Mouse (Mus musculus): ENCODE measurements around the gene Enox1. TPM values are rescaled to one million over a fixed set of nuclear protein-coding genes. Genes with fewer than 3 reads are reported as not detected.
A peak's percentile ranks its signal among the peaks of the same experiment; 100 is the strongest.

Gene Enox1
- total RNA-seq, 4 experiments from 2014 or later = 0.31 to 1.0 (median 0.69) TPM

DNA sequence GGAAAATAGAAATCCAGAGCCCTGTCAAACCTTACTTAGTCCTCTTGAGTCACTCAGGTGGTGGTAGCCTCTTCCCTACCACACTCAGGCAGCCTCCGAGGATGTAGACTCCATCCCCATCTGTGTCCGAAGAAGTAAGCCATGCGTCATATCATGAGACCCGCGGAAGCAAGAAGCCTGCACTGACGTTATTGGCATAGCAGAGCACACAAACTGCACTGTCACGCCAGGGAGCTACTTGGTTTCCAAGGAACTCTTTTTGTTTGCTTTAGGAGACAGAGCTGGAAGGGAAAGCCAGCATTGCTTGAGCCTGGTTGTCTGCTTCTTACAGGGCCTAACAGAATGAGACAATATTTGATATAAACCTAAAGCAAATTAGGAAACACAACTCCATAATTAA, 284.2 kb downstream of the Enox1 start:
- DNase-seq (ENCODE audit: low spot score in 2 of 2) = no peak

DNA sequence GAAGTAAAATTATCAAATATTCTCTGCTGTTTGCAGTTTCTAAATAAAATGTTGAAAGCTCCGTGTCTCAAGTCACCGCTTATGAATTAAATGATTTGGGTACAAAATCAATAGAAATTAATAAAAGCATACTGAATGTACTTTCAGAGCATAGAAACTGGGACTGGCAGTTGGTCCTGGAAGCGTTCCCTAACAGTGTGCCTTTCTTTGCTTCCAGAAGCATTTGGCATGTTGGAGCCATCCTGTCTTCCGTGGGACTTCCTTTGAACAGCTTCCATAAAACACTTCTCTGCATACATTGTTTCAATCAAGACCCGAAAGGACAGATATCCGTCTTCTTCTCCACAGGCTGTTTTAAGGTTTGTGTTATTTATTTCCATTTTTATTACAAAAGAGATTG, 285.0 kb downstream of the Enox1 start:
- DNase-seq (ENCODE audit: low spot score in 2 of 2) = no peak

DNA sequence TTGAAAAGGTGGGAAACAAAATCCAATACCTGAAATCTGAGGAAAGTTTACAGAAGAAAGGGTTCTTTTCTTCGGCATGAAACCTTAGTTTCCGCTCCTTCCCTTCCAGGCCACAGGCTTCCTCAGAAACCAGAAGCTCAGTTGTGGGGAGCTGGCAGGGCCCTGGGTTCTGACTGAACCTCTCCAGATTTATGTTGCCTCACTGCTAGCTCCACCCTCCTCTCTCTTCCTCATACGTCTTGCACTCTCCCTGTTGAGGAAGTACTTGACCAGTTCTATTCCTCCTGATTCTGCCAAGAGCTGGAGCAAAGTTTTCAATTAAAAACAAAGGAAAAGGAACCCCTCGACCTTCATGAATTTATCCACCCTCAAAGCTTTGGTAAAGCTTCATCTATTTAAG, 291.4 kb downstream of the Enox1 start:
- no peak for DNase-seq (ENCODE audit: low spot score in 2 of 2)

DNA sequence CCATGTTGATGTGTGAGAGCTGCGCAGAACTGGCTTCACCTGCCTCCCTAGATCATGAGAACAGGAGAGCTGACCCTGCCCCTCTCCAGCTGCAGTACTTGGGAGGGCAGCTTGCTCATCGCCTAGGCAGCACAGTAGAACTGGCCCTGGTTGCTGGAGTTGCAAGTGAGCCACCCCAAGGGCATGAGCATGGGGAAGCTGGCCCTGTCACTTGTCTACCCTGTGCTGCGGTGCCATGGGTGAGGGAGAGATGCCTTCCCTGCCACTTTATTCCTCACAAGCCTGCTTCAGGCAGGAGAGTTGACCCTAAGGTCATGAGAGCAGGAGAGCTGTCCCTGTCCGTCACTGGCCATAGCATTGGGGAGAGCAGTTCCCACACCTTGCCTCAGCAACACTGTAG, 295.4 kb downstream of the Enox1 start:
- DNase-seq (ENCODE audit: low spot score in 2 of 2) = no peak

DNA sequence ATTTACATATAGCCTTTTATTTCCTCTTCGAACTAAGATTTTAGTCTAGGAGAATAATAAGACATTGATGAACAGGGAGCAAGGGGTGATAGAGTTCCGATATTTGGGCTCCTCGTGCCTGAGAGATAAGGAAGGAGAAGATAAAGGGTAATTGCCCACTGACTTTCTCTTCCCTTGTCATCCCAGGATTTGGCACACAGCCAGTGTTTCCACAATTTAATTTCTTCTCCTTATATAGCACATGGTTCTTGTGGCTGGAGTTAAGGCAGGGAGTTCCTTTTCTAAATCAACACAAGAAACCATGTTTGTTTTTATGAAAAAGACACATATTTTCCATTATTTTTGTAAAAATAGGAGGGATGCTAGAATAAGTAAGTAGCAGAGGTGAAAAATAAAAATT, 299.5 kb downstream of the Enox1 start:
- no peak for DNase-seq (ENCODE audit: low spot score in 2 of 2)

DNA sequence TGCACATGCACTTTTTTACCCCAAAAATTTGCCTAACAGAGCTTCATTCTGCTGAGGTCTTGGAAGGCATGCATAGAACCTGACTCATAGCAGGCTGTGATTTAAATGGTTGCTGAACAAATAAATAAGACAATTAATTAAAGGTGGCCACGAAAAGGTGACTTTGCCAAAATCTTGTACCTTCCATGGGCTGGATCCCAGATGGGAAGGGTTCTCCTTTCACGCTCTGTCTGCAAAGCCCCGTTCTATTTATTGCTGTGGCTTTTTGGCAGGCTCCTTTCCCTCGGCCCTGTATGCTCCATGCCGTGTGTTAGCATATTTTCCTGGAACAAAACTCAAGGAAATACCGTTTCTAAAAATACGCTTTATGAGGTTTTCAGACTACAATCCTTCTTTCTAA, 300.3 kb downstream of the Enox1 start:
- DNase-seq (ENCODE audit: low spot score in 2 of 2) = no peak

DNA sequence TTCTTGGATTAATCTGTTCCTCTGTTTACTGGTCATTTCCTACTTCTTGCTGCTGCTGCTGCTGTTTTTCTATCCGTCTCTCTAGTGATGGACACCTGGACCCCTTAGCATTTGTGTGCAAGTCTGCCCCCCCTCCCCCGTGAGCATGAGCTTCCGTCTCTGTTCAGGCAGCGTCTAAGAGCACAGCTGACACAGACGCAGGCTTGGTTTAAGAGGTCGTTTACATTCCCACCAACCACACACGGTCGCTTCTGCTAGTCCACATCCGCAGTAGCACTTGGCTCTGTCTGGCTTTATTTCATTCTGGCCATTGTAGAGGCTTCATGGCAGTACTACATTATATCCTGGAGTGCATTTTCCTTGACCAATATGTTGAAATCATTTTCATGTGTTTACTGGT, 301.7 kb downstream of the Enox1 start:
- DNase-seq (ENCODE audit: low spot score in 2 of 2) = no peak

DNA sequence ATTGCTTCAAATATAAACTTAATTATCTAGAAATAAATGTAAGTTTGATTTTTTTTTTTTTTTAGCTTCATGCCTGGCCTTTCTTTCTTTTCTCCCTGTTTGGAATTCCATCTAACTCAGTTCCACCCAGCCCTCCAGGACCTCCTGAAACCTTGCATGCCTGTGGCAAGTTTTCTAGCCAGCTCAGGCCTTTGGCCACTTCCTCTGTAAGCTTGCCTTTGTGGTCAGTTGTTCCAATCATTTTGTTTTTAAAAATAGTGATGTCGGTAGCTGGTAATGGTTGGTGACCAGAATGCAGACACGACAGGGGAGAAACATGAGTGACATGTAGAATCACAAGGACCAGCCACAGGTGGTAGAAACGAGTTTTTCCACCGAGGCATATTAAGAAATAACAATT, 307.4 kb downstream of the Enox1 start:
- DNase-seq (ENCODE audit: low spot score in 2 of 2) = no peak

DNA sequence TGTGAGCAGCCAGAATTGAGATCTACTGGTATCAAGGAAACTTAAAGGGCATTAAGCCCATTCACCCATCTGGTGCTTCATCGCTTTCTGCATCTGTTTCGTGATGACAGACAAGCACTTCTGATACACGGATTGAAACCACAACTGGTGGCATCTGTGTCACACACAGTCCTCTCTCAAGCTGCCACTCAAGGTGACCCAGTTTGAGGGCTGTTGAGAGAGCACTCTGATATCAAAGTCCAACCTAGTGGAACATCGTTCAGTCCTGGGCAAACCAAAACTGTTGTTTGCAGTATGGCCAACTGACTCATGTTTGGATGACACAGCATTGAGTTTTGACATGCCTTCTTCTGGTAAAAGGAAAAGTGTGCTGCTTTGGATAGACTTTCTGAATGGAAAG, 308.2 kb downstream of the Enox1 start:
- no peak for DNase-seq (ENCODE audit: low spot score in 2 of 2)

DNA sequence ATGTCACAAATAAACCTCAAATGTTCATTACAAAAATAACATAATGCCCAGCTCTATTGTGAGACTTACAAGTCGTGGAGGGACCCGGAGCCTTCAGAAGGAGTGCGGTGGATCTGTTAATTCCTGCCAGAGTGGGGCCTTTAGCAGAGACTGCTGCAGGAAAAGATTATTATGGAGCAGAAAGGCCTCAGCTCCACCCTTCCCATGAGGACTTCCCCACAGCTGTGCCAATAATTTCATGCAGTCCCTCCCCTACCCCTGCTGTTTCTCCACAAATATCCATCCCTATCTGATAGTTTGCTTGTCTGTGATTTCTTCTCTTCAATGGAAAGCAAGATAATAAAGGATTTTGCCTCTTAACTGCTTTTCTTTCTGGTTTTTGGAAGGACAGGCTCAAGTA, 314.0 kb downstream of the Enox1 start:
- no peak for DNase-seq (ENCODE audit: low spot score in 2 of 2)

DNA sequence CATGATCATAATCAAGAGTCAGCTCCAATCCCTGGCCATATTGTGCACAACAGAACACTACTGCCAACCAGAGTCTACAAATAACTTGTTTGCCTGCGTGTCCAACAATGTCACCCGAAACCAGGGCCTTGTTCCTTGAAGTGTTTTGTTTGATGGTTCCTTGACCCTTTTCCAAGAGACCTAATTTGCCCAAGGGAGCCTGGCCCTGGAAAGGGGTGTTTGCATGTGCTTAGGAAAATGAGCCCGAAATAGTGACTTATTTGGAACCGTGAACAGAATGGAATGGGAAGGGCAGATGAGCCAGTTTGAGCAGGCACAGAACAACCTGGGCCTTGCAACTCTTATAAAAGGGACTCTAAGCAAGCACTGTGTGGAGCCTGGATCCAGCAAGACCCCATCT, 316.9 kb downstream of the Enox1 start:
- DNase-seq (ENCODE audit: low spot score in 2 of 2) = no peak

DNA sequence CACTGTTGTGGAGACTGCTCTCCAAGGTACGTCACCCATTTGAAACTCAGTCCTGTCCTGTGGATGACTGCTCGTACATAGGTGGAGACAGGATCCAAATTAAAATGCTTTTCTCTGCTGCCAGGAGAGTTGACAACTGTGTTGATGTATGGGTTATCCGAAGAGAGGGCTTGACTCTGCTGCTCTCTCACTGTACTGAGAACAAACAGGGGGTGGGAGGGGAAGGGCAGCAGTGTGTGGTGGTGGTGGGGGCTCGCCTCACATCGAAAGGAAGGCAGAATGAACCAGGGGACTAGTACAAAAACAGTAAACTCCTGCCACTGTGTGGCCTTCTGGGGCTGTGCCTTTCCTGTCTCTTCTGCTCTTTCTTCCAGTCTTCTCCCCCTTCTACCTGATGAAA, 317.5 kb downstream of the Enox1 start:
- no peak for DNase-seq (ENCODE audit: low spot score in 2 of 2)

DNA sequence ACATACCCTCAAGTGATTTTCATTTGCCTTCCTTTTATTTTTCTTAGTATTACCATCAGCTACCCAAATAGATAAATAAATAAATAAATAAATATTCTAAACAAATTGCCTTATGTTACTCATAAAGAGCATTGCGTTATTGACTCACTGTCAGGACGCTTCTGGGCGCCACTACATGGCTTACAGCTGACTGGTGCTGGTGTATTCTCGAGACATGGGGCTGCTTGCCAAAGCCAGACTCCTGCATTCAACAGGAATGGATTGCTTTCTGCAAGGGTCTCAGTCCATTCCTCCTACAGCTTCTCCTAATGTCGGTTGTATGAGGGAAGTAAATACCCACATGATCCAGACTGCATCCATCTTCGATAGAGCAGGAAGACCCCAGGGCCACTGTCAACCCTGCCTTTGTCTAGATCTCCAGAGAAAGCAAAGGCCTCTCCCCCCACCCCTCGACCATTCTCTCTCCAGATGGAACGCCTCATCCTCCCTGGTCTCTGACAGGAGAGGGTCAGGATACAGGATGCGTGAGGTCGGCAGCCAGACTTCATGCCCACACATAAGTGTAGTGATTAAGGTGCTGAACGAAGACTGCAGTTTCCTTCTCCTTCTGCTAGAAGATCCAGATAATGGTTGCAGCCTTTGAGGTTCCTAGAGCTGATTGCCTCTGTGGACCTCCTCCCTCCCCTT, 318.7 kb downstream of the Enox1 start:
- DNase-seq (ENCODE audit: low spot score in 2 of 2) = no peak

DNA sequence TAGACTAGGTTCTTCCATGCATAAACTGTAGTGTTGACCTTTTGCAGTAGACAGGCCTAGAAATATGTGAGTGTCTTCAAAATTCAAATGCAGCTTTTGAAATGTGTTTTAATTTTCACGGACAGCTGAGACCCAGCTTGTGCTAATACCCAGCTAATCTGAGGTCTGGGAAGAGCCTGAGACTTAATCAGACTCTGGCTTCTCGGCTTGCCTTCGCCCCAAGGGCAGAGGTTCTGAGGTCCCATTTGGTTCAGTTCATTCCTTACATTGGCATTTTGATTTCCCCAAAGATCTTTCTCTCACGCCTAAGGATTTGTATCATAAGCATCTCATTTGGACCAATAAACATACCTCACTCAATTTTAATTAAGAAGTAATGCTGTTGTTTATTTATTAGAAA, 321.1 kb downstream of the Enox1 start:
- no peak for DNase-seq (ENCODE audit: low spot score in 2 of 2)

DNA sequence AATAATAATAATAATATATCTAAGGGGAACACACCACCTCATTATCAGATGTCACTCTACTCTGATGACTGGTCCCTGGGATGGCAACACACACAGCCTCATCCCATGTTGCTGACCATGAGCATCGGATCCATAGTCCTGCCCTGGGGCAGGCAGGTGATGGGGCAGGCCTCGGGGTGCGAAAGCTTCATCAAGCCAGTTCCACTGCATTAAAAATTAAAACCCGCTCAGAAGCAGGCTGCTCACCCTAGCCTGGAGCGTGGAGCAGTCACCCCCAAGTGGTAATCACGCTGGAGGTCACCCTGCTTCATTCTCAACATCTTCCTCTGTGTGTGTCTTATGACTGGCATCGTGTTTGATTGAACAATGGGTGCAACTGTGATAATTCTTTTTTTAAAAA, 321.6 kb downstream of the Enox1 start:
- DNase-seq (ENCODE audit: low spot score in 2 of 2) = no peak

DNA sequence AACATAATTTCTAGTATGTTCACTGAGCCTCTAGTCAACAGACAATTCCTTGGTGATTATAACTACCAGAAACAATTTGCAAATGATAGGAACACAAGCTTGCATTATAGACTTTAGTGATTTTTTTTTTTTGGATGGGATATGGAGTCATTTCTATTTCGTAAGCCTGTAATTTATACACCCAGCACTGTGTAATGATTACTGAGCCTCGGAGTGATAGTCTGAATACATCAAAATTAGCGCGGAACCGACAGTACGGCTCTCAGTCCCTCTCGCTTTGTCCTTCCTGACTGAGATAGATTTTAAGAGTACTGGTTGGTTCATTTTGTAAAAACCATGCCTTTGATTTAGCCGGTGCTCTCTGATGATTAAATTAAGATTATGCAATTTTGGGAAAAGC, 322.1 kb downstream of the Enox1 start:
- DNase-seq (ENCODE audit: low spot score in 2 of 2) = no peak

DNA sequence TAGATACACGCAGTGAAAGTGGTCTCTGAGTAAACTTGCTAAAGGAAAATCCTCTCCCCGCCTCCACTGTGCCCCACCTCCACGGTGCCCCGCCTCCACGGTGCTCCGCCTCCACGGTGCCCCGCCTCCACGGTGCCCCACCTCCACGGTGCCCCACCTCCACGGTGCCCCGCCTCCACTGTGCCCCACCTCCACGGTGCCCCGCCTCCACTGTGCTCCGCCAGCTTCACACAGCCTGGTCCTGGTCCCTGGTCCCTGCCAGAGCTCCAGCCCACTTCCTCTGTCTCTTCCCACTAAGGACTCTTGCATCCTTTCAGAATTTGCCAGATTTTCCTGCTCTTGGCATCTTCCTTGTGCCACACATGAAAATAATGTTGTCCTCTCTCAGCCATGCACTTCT, 326.5 kb downstream of the Enox1 start:
- no peak for DNase-seq (ENCODE audit: low spot score in 2 of 2)

DNA sequence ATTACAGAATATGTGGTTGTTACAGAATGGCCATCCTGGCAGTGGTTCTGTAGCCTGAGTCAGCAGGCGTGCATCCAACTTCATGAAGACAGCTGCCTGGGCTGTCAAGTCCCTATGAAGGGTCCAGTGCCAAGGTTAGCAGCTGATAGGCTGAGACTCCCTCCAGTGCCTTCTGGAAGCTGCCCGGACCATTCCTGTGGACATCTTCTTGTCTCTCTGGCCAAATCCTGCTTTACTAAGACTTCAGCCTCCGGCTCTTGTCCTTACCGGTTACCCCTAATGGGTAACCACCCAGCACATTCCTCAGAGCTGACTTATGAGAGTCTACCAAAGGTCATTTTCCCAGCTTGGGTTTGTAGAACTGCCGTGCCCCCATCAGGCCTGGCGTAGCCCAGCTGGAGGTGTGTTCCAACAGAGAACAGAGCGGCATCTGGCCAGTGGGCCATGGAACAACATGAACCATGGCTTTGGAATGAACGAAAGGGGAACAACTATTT, 328.4 kb downstream of the Enox1 start:
- DNase-seq (ENCODE audit: low spot score in 2 of 2) = peak; percentile 77 to 86

DNA sequence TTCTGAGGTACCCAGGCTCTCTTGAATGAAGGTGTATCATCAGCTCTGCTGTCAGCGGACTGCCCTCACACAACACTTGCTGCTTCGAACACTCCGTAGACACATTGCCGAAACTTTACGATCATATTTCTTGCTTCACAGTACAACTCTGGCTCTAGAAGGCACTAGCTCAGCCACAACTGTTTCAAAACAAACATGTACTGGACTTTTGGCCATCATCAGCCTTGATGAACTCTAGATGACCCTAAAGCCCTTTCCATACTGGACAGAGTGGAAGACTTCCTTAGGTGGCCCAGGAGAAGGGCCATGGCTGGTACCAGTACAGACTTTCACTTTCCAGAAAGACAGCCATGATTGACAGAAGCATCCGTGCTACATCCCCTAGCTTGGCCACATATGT, 334.1 kb downstream of the Enox1 start:
- no peak for DNase-seq (ENCODE audit: low spot score in 2 of 2)

DNA sequence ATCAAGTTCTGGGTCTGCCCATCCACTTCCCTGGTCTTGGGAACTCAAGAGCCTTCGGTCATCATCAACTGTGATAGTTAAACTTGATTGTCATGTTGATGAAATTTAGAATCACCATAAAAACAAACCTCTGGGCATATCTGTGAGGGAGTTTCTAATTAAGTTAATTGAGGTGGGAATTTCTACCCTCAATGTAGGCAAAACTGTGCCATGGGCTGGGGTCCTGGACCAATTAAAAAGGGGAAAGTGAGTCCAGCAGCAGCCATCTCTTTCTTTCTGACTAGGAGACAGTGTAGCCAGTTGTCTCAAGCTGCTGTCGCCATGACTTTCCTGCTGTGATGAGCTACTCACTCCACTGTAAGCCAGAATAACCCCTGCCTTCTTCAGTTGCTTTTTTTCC, 335.2 kb downstream of the Enox1 start:
- DNase-seq (ENCODE audit: low spot score in 2 of 2) = no peak

DNA sequence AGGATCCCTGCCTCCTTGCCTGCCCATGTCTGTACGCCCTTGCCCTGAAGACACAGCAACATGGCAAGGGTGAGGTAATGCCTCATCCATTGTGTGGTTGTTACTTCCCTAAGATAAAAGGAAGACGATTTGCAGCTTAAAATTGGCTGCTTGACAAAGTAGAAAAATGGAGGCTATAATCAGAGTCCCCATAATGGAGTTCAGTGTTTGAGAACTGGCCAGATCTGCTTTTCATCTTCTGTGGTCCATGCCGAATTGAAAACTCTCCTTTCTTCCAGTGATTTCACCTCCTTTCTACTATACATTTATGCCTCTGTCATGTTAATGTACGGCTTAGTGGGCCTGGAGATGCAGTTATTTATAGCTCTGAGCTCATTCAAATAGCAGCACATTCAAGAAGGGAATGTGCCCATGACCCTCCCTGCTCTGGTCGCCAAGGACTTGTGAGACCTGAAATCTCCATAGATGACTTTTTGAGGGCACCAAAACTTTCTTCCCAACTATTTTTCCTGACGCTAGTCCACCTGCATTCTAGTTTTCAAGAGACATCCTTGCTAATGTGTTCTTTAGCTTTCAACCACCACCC, 343.5 kb downstream of the Enox1 start:
- DNase-seq (ENCODE audit: low spot score in 2 of 2) = no peak

DNA sequence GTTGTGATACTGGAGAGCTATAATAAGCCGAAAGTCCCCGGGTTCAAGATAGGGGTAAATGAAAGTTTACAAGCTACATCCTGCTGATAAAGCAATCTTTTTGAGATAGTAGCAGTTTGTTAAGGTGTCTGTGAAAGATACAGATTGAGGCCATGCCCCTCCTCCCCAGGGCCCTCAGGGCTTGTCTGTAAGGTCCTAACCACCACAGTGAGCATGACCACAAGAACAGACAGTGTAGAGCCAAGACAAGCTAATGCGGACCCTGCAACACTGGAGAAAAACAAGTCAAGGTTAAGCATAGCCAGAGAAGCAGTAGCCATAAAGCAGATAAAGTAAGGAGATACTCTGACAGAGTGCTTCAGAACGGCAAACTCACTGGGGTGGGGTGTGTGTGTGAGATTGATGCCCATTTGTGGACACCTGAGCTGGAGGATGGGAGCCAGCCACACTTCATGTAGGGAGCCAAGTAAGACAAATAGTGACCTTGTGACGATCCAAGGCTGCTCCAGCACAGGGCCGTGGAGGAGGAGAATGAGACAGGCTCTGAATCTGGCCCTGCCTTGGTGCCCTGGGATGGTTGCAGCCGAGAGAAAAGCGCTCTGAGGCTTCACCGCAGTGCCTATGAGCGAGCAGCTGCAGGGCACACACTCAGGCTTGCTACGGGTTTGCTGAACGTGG, 348.0 kb downstream of the Enox1 start:
- DNase-seq (ENCODE audit: low spot score in 2 of 2) = peak in 1 of 2 experiments; percentile 6

DNA sequence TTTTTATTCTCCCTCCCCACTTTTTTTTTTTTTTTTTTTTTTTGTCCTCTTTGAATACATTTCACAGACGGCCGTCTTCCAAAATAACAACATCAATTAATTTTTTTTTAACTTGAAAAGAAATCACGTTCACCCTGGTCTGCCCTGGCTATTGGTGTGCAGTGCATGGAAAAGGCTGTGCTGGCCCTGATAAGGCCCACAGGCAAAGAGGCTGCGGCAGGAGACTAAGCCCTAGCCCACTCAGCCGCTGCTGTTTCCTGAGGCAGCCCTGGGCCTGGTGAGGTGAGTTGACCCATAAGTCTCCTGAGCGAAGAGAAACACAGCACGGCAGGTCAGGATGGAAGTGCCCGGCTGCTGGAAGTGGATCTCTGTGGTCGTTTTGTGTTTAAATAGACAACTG, 349.8 kb downstream of the Enox1 start:
- no peak for DNase-seq (ENCODE audit: low spot score in 2 of 2)

Measured in gastrocnemius, adult 8-10 months (tissue).